Mouse (Mus musculus): ENCODE data around the gene Cpne8.
"Not testable (repeated sequence)": the region's sequence is repeated elsewhere in the genome, so short reads cannot be mapped to it uniquely, and the experiment has no call there.

Cpne8 gene

GRCm38 (mm10) chr15:90609836-90610415, 69.3 kb downstream of the Cpne8 start:
- no peak for DNase-seq

- DNase-seq, result no peak
Measured at GRCm38 (mm10) chr15:90608368-90608767, 70.9 kb downstream of the Cpne8 start.

DNA sequence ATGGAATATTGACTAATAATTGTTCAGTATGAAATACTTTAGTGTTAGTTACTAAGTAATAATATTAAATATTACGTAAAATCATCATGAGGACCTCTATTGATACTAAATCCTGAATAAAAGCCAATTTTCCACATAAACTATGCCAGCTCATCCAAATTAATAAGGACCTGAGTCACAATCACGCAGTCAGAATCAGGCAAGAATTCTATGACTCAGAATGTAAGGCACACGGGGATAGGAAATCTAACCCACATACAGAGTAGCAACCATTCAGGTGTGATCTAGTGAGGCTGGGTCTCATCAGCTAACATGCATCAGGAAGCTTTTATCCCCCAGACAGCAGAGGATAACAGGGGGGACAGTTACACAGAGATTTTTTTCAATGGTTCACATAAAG, 72.1 kb downstream of the Cpne8 start:
- DNase-seq, result no peak

DNA sequence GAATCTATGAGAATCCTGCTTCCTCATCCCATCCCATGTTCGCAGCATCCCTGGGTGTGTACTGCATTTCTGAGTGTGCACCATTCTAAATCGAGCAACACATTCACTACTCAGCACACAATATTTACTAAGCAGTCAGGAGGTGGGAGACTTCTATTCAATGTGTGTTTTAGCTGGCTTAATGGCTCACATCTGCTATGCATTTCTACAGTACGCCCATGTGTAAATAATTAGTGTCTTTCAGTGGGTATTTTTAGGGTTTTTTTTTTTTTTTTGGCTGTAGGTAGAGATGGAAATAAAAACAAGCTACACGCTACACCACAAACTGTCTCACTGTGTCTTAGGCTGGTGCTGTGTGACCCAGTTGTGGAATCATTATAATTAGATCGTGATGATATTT, 75.6 kb downstream of the Cpne8 start:
- DNase-seq, result no peak

DNA sequence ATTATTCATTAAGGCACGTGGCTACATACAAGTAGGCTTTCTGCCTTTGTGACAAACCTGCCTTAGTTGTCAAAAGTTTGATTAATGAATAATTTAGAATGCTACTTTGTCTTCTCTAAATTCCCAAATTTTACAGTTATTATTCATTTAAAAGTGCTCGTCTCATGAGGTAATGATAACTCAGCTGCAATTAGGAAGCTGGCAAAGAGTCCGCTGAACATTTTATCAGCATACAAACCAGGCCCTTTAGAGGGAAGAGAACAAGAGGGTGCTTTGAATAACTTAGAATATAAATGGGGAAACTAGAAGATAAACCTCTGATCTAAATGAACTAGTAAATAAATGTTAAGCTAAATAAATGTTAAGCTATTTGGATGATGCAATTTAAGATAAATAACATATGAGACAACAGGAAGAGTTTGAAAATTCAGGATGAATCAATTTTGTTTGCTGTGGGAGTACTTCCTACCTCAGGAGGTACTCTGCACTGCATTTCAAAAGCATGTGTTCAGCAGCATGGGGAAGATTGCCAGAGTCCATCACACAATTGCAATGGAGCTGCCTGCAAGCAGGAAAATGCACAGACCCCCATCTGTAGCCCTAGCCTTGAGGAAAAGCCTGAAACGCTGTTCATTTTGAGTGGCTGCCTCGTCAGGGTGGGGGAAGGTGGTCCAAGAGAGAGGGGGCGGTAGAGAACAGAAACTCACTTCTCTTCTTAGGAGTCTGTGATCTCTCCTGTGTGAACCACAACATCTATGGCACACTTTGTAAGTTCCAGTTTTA, 81.3 kb downstream of the Cpne8 start:
- DNase-seq, result no peak

GRCm38 (mm10) chr15:90595592-90595991, 83.6 kb downstream of the Cpne8 start:
- DNase-seq, result no peak

- no peak for DNase-seq
Measured at GRCm38 (mm10) chr15:90589587-90589986, 89.6 kb downstream of the Cpne8 start.

- DNase-seq, result no peak
Measured at GRCm38 (mm10) chr15:90577402-90577801, 101.8 kb downstream of the Cpne8 start.

GRCm38 (mm10) chr15:90569246-90569645, 110.0 kb downstream of the Cpne8 start:
- no peak for DNase-seq

DNA sequence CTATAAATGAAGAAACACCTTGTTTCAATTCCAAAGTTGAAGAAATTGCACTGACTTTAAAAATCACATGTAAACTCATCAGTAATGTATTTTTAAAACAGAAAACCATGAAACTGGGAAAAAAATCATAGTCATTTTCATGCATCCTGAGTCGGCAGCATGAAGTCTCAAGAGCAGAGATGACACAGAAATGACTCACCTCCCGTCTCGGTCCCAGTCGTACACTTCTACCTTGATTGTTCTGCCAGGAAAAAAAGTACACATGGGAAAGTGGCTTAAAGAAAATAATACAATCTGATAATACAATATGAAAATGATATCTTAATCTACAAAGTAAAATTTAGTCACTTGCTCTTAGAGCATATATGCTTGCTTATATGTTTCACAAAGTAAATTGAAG, 111.2 kb downstream of the Cpne8 start:
- DNase-seq, result no peak

DNA sequence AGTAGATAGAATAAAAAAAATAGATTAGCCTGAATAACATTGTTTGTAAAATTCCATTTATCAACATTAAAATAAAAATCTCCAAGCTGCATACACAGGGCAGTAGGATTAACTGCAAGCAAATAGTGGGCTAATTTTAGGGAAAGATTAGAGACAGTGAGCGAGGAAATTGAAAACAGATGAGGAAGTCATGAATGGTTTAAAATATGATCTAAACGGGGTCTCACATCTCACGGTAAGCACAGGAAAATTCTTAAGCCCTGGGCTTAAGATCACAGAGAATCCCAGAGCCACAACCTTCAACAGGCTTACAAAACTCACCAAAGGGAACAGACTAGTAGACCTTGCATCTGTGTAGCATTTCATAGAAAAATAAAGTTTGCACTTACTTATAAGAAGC, 115.2 kb downstream of the Cpne8 start:
- no peak for DNase-seq

DNA sequence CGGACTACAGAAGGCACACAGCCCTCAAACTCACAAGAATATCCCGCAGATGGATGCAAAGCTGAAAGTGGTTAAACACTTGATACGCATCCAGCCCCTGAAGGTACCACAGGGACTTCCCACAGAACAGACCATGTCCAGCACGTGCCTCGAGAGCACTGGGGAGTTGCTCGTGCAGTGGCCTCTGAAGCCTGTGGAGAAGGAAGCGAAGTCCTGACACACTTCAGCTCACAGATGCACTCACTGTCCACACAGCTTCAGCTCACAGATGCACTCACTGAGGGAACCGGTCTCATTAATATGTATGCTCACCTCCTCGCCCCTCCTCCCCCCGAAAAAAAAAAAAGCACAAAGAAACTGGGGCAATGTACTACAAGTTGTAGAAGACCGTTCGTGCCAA, 117.6 kb downstream of the Cpne8 start:
- no peak for DNase-seq

DNA sequence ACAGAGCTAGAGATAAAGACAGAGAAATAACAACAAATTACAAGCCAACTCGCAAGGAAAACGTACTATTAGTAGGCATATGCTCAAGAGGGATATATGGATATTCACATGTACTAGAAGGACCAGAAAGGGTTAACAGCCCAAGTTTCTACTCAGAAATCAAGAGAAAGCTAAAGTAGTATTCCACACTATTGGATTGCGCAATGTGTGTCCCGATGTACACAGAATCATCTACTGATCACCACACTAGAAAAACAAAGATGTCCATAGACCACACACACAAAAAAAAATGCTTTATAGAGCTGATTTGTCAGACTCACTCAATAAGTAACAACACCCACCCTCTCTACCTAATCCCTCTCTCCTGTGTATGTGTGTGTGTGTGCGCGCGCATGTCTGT, 130.6 kb downstream of the Cpne8 start:
- DNase-seq, result no peak

GRCm38 (mm10) chr15:90543447-90543846, 135.8 kb downstream of the Cpne8 start:
- no peak for DNase-seq

DNA sequence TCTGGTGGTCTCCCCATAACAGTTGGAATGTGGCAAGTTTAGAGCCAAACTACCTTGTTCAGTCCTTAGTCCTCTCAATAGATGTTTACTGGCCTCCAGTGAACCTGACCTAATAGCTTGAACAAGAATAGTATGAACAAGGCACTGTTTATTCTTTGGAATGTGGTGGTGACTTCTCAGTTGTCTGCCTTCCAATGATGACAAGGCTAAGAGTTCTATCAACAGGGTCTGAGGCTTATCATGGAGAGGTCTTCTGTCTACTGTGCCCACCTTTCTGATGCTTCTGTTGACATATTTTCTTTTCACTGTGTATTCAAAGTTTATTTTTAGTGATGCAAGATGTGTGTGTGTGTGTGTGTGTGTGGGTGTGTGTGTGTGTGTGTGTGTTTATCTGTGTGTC, 137.1 kb downstream of the Cpne8 start:
- no peak for DNase-seq

DNA sequence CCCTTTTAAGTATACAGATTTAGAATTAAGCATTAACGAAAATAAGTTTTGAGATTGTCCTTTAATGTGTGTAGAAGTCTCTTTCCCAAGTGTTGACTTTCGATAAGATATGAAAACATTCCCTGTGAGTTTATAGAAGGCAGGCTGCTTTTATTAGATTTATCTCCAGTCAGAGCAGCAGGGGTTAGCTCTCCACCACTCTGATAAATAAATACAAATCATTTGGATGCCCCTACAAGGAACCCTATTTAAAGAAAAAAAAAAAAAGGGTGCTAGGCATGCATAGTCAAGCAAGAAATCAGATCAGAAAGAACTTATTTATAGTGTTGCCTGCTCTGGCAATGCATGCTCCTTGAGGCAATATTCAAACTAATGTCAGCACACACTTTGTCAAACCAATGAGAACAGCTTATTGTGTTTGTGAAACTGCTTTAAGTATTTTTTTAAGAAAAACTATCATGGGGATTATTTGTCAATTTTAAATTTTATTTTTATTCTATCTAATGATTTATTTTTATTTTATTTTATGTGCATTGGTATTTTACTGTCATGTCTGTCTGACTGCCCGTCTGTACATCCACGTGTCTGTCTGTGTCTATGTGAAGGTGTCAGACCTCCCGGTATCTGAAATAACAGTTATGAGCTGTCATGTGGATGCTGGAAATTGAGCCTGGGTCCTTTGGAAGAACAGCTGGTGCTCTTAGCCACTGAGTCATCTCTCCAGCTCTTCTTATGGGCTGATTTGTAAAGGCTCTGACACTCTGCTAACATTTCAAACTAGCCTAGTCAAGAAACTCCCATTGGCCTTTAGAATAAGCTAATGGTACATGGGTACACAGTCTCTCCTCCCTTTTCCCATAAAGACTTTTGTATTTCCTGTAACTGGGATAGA, 142.7 kb downstream of the Cpne8 start:
- DNase-seq, result no peak

DNA sequence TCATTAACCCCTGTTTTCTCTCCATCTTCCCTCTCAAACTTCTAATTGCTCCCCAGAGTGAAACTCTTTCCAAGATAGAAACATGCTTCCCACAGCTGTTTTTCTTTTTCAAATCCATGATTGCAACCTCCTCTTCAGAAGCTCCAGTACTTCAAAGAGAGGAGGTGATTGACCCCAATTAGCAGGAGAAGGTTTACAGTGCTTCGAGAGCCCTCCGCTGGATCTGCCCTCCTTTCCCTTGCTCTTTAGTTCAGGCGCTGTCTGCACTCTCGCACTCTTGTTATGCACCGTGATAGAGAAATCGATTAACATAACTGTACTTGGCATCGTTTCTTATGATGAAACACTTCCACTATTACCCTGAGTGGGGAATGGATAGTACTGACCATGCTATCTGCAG, 143.5 kb downstream of the Cpne8 start:
- DNase-seq, result no peak

GRCm38 (mm10) chr15:90512769-90513168, 166.5 kb downstream of the Cpne8 start:
- DNase-seq, result no peak

- no peak for DNase-seq
Measured at GRCm38 (mm10) chr15:90497080-90497479, 182.2 kb downstream of the Cpne8 start.

- DNase-seq, result no peak
Measured at GRCm38 (mm10) chr15:90491558-90491957, 187.7 kb downstream of the Cpne8 start.

DNA sequence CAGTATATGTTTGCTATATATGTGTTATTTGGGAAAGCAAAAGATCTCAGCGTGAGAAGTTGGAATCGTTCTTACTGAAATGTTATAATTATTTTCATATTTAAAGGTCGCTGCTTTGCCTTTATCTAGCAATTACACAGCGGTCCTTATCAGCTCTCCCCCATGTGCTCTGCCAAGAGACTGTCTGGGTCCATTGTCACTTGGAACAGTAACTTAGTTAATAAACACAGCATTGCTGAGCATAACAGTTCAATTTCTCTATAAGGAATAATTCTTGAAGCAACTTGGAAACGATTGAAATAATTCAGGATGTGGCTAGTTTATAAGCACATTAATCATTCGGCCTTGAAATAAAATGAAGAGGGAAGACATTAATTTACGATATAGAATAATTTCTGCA, 189.0 kb downstream of the Cpne8 start:
- DNase-seq, result no peak

DNA sequence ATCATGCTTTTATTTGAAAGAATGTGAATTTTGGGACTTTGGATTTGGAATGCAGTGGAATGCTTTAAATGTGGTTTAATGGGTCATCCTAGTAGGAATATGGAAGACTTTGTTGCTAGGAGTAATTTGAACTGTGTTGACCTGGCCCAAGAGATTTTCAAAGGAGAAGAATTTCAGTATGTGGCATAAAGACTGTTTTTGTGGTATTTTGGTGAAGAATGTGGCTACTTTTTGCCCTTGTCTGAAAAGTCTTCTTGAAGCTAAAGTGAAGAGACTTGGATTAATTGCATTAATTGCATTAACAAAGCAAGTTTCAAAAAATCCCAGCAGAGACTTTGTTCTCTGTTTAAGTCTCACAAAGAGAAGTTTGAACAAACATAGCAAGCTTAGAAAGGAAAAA, 208.7 kb downstream of the Cpne8 start:
- DNase-seq, result not testable (repeated sequence)

GRCm38 (mm10) chr15:90463281-90463680, 216.0 kb downstream of the Cpne8 start:
- DNase-seq, result no peak

GRCm38 (mm10) chr15:90446076-90446475, 233.2 kb downstream of the Cpne8 start:
- DNase-seq, result no peak
